Mouse (Mus musculus): Measurements from ENCODE around the gene Izumo4. TPM values are rescaled to one million over a fixed set of nuclear protein-coding genes. Genes with fewer than 3 reads are reported as not detected.
A peak's percentile ranks its signal among the peaks of the same experiment; 100 is the strongest.

Gene Izumo4
- polyA plus RNA-seq, 1 experiment, result 75.4 TPM

- DNase-seq (ENCODE audit: low read depth), result no peak
Observed at GRCm38 (mm10) chr10:80717281-80717680, 15.3 kb downstream of the Izumo4 start.

- no peak for DNase-seq (ENCODE audit: low read depth)
Observed at GRCm38 (mm10) chr10:80727369-80728127, 25.6 kb downstream of the Izumo4 start.

GRCm38 (mm10) chr10:80732611-80733101, 30.7 kb downstream of the Izumo4 start:
- DNase-seq (ENCODE audit: low read depth), result no peak

- no peak for DNase-seq (ENCODE audit: low read depth)
Observed at GRCm38 (mm10) chr10:80736731-80737130, 34.7 kb downstream of the Izumo4 start.

- DNase-seq (ENCODE audit: low read depth), result no peak
Observed at GRCm38 (mm10) chr10:80738657-80739056, 36.7 kb downstream of the Izumo4 start.

- DNase-seq (ENCODE audit: low read depth), result no peak
Observed at GRCm38 (mm10) chr10:80741146-80741545, 39.2 kb downstream of the Izumo4 start.

GRCm38 (mm10) chr10:80741634-80742179, 39.7 kb downstream of the Izumo4 start:
- no peak for DNase-seq (ENCODE audit: low read depth)

GRCm38 (mm10) chr10:80742180-80742978, 40.4 kb downstream of the Izumo4 start, which contains the start of gene Ap3d1:
Gene Ap3d1 (minus strand): TSS chr10:80742264.
- DNase-seq (ENCODE audit: low read depth), result peak; percentile 98

GRCm38 (mm10) chr10:80744262-80744661, 42.3 kb downstream of the Izumo4 start:
- no peak for DNase-seq (ENCODE audit: low read depth)

GRCm38 (mm10) chr10:80747410-80747809, 45.4 kb downstream of the Izumo4 start:
- DNase-seq (ENCODE audit: low read depth), result no peak

GRCm38 (mm10) chr10:80748609-80749008, 46.6 kb downstream of the Izumo4 start:
- no peak for DNase-seq (ENCODE audit: low read depth)

GRCm38 (mm10) chr10:80751188-80751832, 49.3 kb downstream of the Izumo4 start:
- no peak for DNase-seq (ENCODE audit: low read depth)

GRCm38 (mm10) chr10:80752079-80752625, 50.2 kb downstream of the Izumo4 start:
- DNase-seq (ENCODE audit: low read depth), result no peak

GRCm38 (mm10) chr10:80754594-80755290, 52.8 kb downstream of the Izumo4 start, which contains the start of gene Dot1l:
Gene Dot1l (plus strand): TSS chr10:80755206.
- no peak for DNase-seq (ENCODE audit: low read depth)

Other genes starting within 250 kb of the Izumo4 start
- gene Onecut3, start 207.3 kb upstream of the Izumo4 start, polyA plus RNA-seq (2012; rRNA removed), result not detected in 2 replicates
- gene Atp8b3, start 163.1 kb upstream of the Izumo4 start, polyA plus RNA-seq (2012; rRNA removed), result 9.0 and 9.6 TPM in 2 replicates
- gene Rexo1, start 140.6 kb upstream of the Izumo4 start, polyA plus RNA-seq (2012; rRNA removed), result 35.3 and 36.9 TPM in 2 replicates
- gene Klf16, start 124.9 kb upstream of the Izumo4 start, polyA plus RNA-seq (2012; rRNA removed), result 20.8 and 30.5 TPM in 2 replicates
- gene Abhd17a, start 111.8 kb upstream of the Izumo4 start, polyA plus RNA-seq (2012; rRNA removed), result 192 and 205 TPM in 2 replicates
- gene Scamp4, start 99.3 kb upstream of the Izumo4 start, polyA plus RNA-seq (2012; rRNA removed), result 82.6 and 91.5 TPM in 2 replicates
- 9.5 and 9.6 TPM in 2 replicates for gene Adat3, start 99.3 kb upstream of the Izumo4 start, polyA plus RNA-seq (2012; rRNA removed)
- 1.5 and 2.1 TPM in 2 replicates for gene Gm49322, start 96.2 kb upstream of the Izumo4 start, polyA plus RNA-seq (2012; rRNA removed)
- gene Csnk1g2, start 79.3 kb upstream of the Izumo4 start, polyA plus RNA-seq (2012; rRNA removed), result 228 and 235 TPM in 2 replicates
- 74.5 and 89.2 TPM in 2 replicates for gene Btbd2, start 45.1 kb upstream of the Izumo4 start, polyA plus RNA-seq (2012; rRNA removed)
- gene Mknk2, start 24.1 kb upstream of the Izumo4 start, polyA plus RNA-seq (2012; rRNA removed), result 420 and 516 TPM in 2 replicates
- 34.8 and 45.6 TPM in 2 replicates for gene Mob3a, start 207 bp upstream of the Izumo4 start, polyA plus RNA-seq (2012; rRNA removed)
- 149 and 151 TPM in 2 replicates for gene Ap3d1, start 40.1 kb downstream of the Izumo4 start, polyA plus RNA-seq (2012; rRNA removed)
- gene Dot1l, start 53.0 kb downstream of the Izumo4 start, polyA plus RNA-seq (2012; rRNA removed), result 18.7 and 38.6 TPM in 2 replicates
- gene Sf3a2, start 96.0 kb downstream of the Izumo4 start, polyA plus RNA-seq (2012; rRNA removed), result 20.1 and 33.9 TPM in 2 replicates
- gene Plekhj1, start 96.4 kb downstream of the Izumo4 start, polyA plus RNA-seq (2012; rRNA removed), result 44.2 and 56.6 TPM in 2 replicates
- 0.38 and 0.39 TPM in 2 replicates for gene Amh, start 103.1 kb downstream of the Izumo4 start, polyA plus RNA-seq (2012; rRNA removed)
- 0.22 and 0.63 TPM in 2 replicates for gene Jsrp1, start 111.3 kb downstream of the Izumo4 start, polyA plus RNA-seq (2012; rRNA removed)
- gene Oaz1, start 124.5 kb downstream of the Izumo4 start, polyA plus RNA-seq (2012; rRNA removed), result 628 and 915 TPM in 2 replicates
- 0.04 TPM in 1 of 2 replicates, not detected in the other for gene Lingo3, start 141.9 kb downstream of the Izumo4 start, polyA plus RNA-seq (2012; rRNA removed)
- gene Lsm7, start 153.0 kb downstream of the Izumo4 start, polyA plus RNA-seq (2012; rRNA removed), result 80.4 and 114 TPM in 2 replicates
- 67.4 and 71.5 TPM in 2 replicates for gene Sppl2b, start 153.1 kb downstream of the Izumo4 start, polyA plus RNA-seq (2012; rRNA removed)
- gene Tmprss9, start 169.7 kb downstream of the Izumo4 start, polyA plus RNA-seq (2012; rRNA removed), result 0.12 and 0.13 TPM in 2 replicates
- gene Timm13, start 198.8 kb downstream of the Izumo4 start, polyA plus RNA-seq (2012; rRNA removed), result 137 and 184 TPM in 2 replicates
- gene Lmnb2, start 216.1 kb downstream of the Izumo4 start, polyA plus RNA-seq (2012; rRNA removed), result 12.9 and 14.1 TPM in 2 replicates
- 14.7 and 15.3 TPM in 2 replicates for gene Gadd45b, start 227.9 kb downstream of the Izumo4 start, polyA plus RNA-seq (2012; rRNA removed)

Data from gonadal fat pad, adult 2 months (tissue).